Mouse (Mus musculus) megakaryocyte, embryonic 14.5 days (primary cell): ENCODE measurements around the gene Cyp2c54. TPM values are rescaled to one million over a fixed set of nuclear protein-coding genes. Genes with fewer than 3 reads are reported as not detected.
"Not testable (repeated sequence)": the region's sequence is repeated elsewhere in the genome, so short reads cannot be mapped to it uniquely, and the experiment has no call there.

Source experiments
- H3K27me3 ChIP-seq: replicated peaks from 2 replicates; pipeline ENCODE3; 2012; ENCODE audit warnings: inconsistent platforms
- H3K36me3 ChIP-seq: replicated peaks from 2 replicates; pipeline ENCODE3; 2012; ENCODE audit warnings: low read length, inconsistent platforms, mixed read lengths
- H3K4me1 ChIP-seq: 2 replicates; pipeline ENCODE4 v1.6.1; 2012; ENCODE audit warnings: inconsistent platforms
- H3K4me3 ChIP-seq: replicated peaks from 2 replicates; pipeline ENCODE3; 2012; ENCODE audit warnings: moderate library complexity, mild to moderate bottlenecking, inconsistent platforms
- H3K9me3 ChIP-seq: 2 replicates; pipeline ENCODE4 v1.6.1; 2012; ENCODE audit warnings: inconsistent platforms
- FLI1 ChIP-seq: IDR thresholded peaks from 2 replicates; pipeline ENCODE4 v1.6.1; 2012; ENCODE audit warnings: low read length, inconsistent platforms, mixed read lengths
- GATA1 ChIP-seq: IDR thresholded peaks from 3 replicates; pipeline ENCODE4 v1.6.1; 2012; ENCODE audit warnings: mixed read lengths, low read length, inconsistent platforms, borderline replicate concordance
- polyA plus RNA-seq: library from polyadenylated mRNA; stranded (reverse); fragments of >175 nt; gene quantifications from 2 replicates; pipeline ENCODE4 v1.2.3, GENCODE M21; 2012; ENCODE audit warnings: low replicate concordance; ENCODE audit not compliant: insufficient read depth

Gene Cyp2c54
- polyA plus RNA-seq: not detected in 2 replicates

DNA sequence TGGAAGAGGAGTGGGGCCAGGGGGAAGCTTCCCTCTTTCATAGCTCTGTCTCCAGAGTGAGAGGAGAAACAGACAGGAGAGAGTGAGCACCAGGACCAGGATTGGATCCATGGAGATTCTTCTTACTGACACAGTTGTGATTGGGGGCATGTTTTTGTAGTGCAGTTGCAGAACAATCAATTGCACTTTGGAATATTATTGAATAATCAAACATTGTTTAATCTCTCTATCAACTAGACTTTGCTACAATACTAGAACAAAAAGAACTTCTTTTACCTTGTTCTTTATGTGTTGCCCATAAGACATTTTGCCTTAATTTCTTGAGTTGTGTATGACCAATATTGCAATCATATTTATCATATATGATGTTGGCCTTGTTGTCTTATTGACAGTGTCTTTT, at the start of gene Cyp2c54:
TSS of gene Cyp2c54 (minus strand) at position 127 of the 400 bp plus-strand sequence.
- Histone ChIP-seq H3K4me1 (no peaks in the 10 kb centered on the region), H3K27me3 (no peaks in the 10 kb centered on the region), H3K36me3 (no peaks in the 10 kb centered on the region), H3K9me3 (peaks cover under 1% of the 10 kb centered on the region; the same call in 1 of the 2 replicates), H3K4me3 (no peak within 1 kb of the TSS)
- no peak for TF ChIP-seq GATA1
- no peak for TF ChIP-seq FLI1

DNA sequence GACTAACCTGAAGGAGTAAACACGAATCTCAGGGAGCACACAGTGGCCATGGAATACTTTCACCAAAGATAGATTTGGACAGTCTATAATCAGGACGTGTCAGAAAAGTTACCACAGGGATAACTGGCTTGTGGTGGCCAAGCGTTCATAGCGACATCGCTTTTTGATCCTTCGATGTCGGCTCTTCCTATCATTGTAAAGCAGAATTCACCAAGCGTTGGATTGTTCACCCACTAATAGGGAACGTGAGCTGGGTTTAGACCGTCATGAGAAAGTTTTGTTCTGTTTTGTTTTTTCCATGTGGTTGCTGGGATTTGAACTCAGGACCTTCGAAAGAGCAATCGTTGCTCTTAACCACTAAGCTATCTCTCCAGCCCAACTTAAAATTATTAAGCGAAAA, 46.0 kb upstream of the Cyp2c54 start:
- not testable (repeated sequence) for H3K27me3 ChIP-seq, H3K9me3 ChIP-seq

DNA sequence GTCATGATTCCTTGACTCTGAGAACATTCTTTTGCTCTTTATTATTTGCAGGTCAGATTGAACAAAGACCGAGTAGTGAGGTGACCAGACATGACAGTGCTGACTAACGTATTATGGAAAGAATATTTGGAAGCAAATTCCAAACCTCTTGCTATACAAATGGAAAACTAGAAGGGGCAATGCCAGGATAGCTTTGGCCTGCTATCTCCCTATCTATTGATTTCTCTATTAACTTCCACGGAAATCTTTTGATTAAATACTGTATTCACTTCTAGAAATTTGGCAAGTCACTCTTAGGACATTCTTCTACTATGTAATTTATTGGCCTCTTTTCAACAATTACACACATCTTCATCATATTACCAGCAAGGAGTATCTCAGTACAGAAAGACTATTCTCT, 17.5 kb upstream of the Cyp2c54 start:
- no peaks in the 10 kb centered on the region for H3K36me3 ChIP-seq
- H3K9me3 ChIP-seq: no peaks in the 10 kb centered on the region
- no peak overlapping the region for H3K4me3 ChIP-seq
- TF ChIP-seq FLI1: no peak
- TF ChIP-seq GATA1: no peak
- H3K27me3 ChIP-seq: no peaks in the 10 kb centered on the region
- H3K4me1 ChIP-seq: no peaks in the 10 kb centered on the region

More for the DNA sequence above, 46.0 kb upstream of the Cyp2c54 start:
- not testable (repeated sequence) for H3K4me1 ChIP-seq, H3K4me3 ChIP-seq, H3K36me3 ChIP-seq

DNA sequence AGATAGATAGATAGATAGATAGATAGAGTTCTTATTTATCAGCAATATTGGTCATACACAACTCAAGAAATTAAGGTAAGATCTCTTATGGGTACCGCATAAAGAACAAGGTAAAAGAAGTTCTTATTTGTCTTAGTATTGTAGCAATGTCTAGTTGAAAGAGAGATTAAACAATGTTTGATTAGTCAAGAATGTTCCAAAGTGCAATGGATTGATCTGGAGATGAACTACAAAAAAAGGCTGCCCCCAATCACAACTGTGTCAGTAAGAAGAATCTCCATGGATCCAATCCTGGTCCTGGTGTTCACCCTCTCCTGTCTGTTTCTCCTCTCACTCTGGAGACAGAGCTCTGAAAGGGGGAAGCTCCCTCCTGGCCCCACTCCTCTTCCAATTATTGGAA, 15.8 kb upstream of the Cyp2c54 start, which contains the start of gene Cyp2c50:
TSS of gene Cyp2c50 (plus strand) at position 268 of the 400 bp plus-strand sequence.
- H3K36me3 ChIP-seq, H3K9me3 ChIP-seq, H3K4me3 ChIP-seq, H3K27me3 ChIP-seq, H3K4me1 ChIP-seq: not testable (repeated sequence)

DNA sequence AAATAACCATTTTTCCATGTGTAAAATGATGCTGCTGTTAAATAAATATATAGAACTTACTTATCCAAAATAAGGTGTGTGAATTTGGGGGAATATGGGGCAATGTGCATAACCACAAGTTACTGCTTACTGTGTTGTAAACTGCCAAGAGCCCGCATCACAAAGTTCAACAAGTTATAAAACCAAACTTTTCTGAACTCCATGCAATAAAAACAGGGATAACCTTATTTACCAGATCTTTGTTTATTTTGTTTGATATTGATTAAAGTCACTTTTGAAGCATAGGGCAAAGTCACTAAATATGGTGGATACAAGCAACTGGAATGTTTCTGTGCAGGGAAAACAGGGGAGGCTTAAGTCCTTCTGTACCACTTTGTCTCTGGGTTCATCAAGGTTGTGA, 14.8 kb upstream of the Cyp2c54 start:
- H3K4me1 ChIP-seq: no peaks in the 10 kb centered on the region
- H3K4me3 ChIP-seq: no peak overlapping the region
- no peaks in the 10 kb centered on the region for H3K9me3 ChIP-seq
- TF ChIP-seq FLI1: no peak
- TF ChIP-seq GATA1: no peak
- H3K27me3 ChIP-seq: no peaks in the 10 kb centered on the region
- no peaks in the 10 kb centered on the region for H3K36me3 ChIP-seq

DNA sequence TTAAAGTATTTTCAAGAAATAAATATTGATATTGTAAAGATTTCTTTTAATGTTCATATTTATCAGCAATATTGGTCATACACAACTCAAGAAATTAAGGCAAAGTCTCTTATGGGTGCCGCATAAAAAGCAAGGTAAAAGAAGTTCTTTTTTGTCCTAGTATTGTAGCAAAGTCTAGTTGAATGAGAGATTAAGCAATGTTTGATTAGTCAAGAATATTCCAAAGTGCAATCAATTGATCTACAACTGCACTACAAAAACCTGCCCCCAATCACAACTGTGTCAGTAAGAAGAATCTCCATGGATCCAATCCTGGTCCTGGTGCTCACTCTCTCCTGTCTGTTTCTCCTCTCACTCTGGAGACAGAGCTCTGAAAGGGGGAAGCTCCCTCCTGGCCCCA, 81.5 kb downstream of the Cyp2c54 start, which contains the start of gene Cyp2c37:
TSS of gene Cyp2c37 (plus strand) at position 285 of the 400 bp plus-strand sequence.
- H3K9me3 ChIP-seq, H3K36me3 ChIP-seq, H3K4me1 ChIP-seq, H3K27me3 ChIP-seq, H3K4me3 ChIP-seq: not testable (repeated sequence)

DNA sequence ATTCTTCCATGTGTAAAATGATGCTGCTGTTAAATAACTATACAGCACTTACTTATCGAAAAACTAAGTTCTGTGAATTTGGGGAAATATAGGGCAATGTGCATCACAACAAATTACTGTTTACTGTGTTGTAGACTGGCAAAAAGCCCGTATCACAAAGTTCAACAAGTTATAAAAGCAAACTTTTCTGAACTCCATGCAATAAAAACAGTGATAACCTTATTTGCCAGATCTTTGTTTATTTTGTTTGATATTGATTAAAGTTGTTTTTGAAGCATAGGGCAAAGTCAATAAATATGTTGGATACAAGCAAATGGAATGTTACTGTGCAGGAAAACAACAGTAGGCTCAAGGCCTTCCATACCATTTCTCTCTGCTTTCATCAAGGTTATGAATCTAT, 84.2 kb downstream of the Cyp2c54 start:
- H3K36me3 ChIP-seq: no peaks in the 10 kb centered on the region
- TF ChIP-seq FLI1 (no peak), GATA1 (no peak)
- H3K27me3 ChIP-seq: no peaks in the 10 kb centered on the region
- H3K4me1 ChIP-seq: no peaks in the 10 kb centered on the region
- no peaks in the 10 kb centered on the region for H3K9me3 ChIP-seq
- H3K4me3 ChIP-seq: no peak overlapping the region

Other genes with a start within 250 kb of the Cyp2c54 start
- not detected in 2 replicates for gene Cyp2c69, start 187.0 kb downstream of the Cyp2c54 start, polyA plus RNA-seq
- gene Cyp2c37, start 81.4 kb downstream of the Cyp2c54 start, polyA plus RNA-seq: not detected in 2 replicates
- not detected in 2 replicates for gene Cyp2c50, start 15.9 kb upstream of the Cyp2c54 start, polyA plus RNA-seq
- gene Cyp2c70, start 113.5 kb upstream of the Cyp2c54 start, polyA plus RNA-seq: not detected in 2 replicates
- 77.9 and 155 TPM in 2 replicates for gene Pdlim1, start 198.0 kb upstream of the Cyp2c54 start, polyA plus RNA-seq